Mouse (Mus musculus) limb, embryonic 12.5 days (tissue): ENCODE measurements around the gene Prame. TPM values are rescaled to one million over a fixed set of nuclear protein-coding genes. Genes with fewer than 3 reads are reported as not detected.
"Not testable (repeated sequence)": the region's sequence is repeated elsewhere in the genome, so short reads cannot be mapped to it uniquely, and the experiment has no call there.

Experiments used
- ATAC-seq: fragments of 200-750 bp; cut with Nextera tagmentation; 2 replicates; pipeline ENCODE4 v1.8.0; 2017; ENCODE audit warnings: low read depth, moderate TSS enrichment; ENCODE audit not compliant: insufficient number of reproducible peaks, insufficient read depth, low FRiP score, low TSS enrichment
- H3K27ac ChIP-seq: fragments of 300-500 bp; sonication (generic); 2 replicates; pipeline ENCODE4 v1.5.1; 2016; ENCODE audit warnings: mild to moderate bottlenecking, moderate library complexity
- H3K27me3 ChIP-seq: fragments of 300-500 bp; sonication (generic); 2 replicates; pipeline ENCODE4 v1.6.1; 2016; ENCODE audit warnings: mild to moderate bottlenecking, moderate library complexity
- H3K36me3 ChIP-seq: fragments of 300-500 bp; sonication (generic); 2 replicates; pipeline ENCODE4 v1.6.1; 2016; ENCODE audit warnings: mild to moderate bottlenecking, moderate library complexity
- H3K4me1 ChIP-seq: fragments of 300-500 bp; sonication (generic); replicated peaks from 2 replicates; pipeline ENCODE4 v1.6.1; 2016
- H3K4me2 ChIP-seq: fragments of 300-500 bp; sonication (generic); 2 replicates; pipeline ENCODE4 v1.6.1; 2016; ENCODE audit warnings: mild to moderate bottlenecking, moderate library complexity
- H3K4me3 ChIP-seq: fragments of 300-500 bp; sonication (generic); replicated peaks from 2 replicates; pipeline ENCODE4 v1.5.1; 2016; ENCODE audit warnings: mild to moderate bottlenecking
- H3K9ac ChIP-seq: fragments of 300-500 bp; sonication (generic); replicated peaks from 2 replicates; pipeline ENCODE4 v1.6.1; 2016; ENCODE audit warnings: mild to moderate bottlenecking, moderate library complexity
- H3K9me3 ChIP-seq: fragments of 300-500 bp; sonication (generic); 2 replicates; pipeline ENCODE4 v1.6.1; 2016; ENCODE audit warnings: mild to moderate bottlenecking, moderate library complexity
- WGBS: fragments of 180-500 bp; shearing (Covaris S2); methylation state at CpG from one replicate; pipeline ENCODE4 v1.1.7; 2016; 5-methylcytosine and 5-hydroxymethylcytosine counted together
- polyA plus RNA-seq: library from polyadenylated mRNA; unstranded; fragments of >200 nt; fragmentation: Nextera tagmentation; extraction: Ambion mirVana; gene quantifications from 2 replicates; pipeline ENCODE4 v1.2.1, GENCODE M21; 2016

Gene Prame
- polyA plus RNA-seq, result 0.15 and 0.26 TPM in 2 replicates

DNA sequence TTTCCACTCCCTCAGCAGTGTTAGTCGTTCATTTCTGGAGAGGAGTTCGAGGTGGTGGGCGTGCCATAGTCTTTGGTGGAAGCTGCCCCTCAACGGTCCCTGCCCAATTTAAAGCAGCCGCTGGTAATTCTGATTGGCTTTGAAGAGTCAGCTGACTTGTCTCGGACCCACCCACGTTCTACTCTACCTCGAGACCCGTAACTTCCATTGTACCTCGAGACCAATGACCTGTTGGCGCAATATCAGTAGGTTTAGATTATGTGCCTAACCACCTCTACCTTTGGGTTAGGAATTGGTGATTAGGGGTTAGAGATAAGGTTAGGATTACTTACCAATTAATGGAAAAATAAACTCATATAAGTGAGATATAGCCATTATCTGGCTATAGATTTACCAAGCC is at the start of gene Prame:
TSS of gene Prame (minus strand) at position 101 of the 400 bp plus-strand sequence.
- no peak for ATAC-seq
- Histone ChIP-seq H3K9me3 (no peaks in the 10 kb centered on the region), H3K36me3 (no peaks in the 10 kb centered on the region), H3K4me1 (no peaks in the 10 kb centered on the region), H3K27ac (no peak within 1 kb of the TSS), H3K9ac (no peak within 1 kb of the TSS), H3K4me3 (no peak within 1 kb of the TSS), H3K4me2 (no peak within 1 kb of the TSS), H3K27me3 (no peaks in the 10 kb centered on the region)
- 92% methylated on average over 11 of the region's 11 CpGs for WGBS

DNA sequence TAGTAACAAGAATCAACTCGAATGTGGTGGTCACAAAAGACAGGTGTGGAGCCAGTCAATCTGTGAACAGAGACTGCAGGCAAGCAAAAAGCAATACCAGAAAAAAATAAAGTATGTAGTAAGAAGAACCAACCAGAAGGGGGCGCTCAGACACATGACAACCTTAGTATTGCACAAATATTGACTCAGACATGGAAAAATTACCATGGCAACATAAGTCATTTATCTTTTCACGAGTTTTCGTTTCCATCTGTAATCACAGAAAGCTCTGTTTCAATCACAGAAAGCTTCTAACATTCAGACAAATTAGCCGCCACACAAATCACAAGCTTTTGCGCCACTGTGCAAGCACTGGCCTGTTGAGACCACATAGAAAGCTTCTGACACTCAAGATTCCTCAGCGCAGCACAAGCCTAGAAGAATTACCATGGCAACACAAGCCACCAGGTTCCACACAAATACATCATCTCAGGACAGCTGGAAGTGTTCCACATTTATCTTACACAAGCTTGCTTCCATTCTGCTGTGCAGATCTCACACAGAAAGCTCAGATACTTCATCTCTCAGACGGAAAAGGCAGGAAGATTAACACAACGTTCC is 24.8 kb upstream of the Prame start:
- whole genome bisulfite sequencing, result 45% methylated on average over 9 of the region's 9 CpGs
- Histone ChIP-seq H3K4me1 (no peaks in the 10 kb centered on the region), H3K36me3 (no peaks in the 10 kb centered on the region), H3K9me3 (no peaks in the 10 kb centered on the region), H3K4me2 (no peak overlapping the region), H3K9ac (no peak overlapping the region), H3K4me3 (no peak overlapping the region), H3K27me3 (no peaks in the 10 kb centered on the region), H3K27ac (no peak overlapping the region)
- ATAC-seq, result no peak

GRCm38 (mm10) chrX:135601298-135602029 is 26.0 kb downstream of the Prame start:
- H3K4me3 ChIP-seq, H3K27ac ChIP-seq, H3K36me3 ChIP-seq, H3K9me3 ChIP-seq, H3K4me2 ChIP-seq, ATAC-seq, H3K9ac ChIP-seq, H3K4me1 ChIP-seq, H3K27me3 ChIP-seq: not testable (repeated sequence)
- WGBS, result 67% methylated on average over 3 of the region's 3 CpGs

- Histone ChIP-seq H3K4me2 (no peak within 1 kb of the TSS), H3K27ac (no peak within 1 kb of the TSS), H3K27me3 (peaks cover 3% of the 10 kb centered on the region; the same call in 1 of the 2 replicates), H3K9ac (no peak within 1 kb of the TSS), H3K9me3 (peaks cover 8% of the 10 kb centered on the region; the same call in 1 of the 2 replicates), H3K4me3 (no peak within 1 kb of the TSS), H3K4me1 (no peaks in the 10 kb centered on the region), H3K36me3 (no peaks in the 10 kb centered on the region)
- ATAC-seq, result no peak
- WGBS, result 88% methylated on average over 2 of the region's 2 CpGs
Observed at GRCm38 (mm10) chrX:135598677-135599076, 28.8 kb downstream of the Prame start, which contains the start of gene Nxf7. TSS of gene Nxf7 (minus strand) at chrX:135598777.

- no peak for ATAC-seq
- Histone ChIP-seq H3K4me3 (no peak overlapping the region), H3K9ac (no peak overlapping the region), H3K36me3 (no peaks in the 10 kb centered on the region), H3K27me3 (peaks cover 3% of the 10 kb centered on the region; the same call in 1 of the 2 replicates), H3K9me3 (peaks cover 8% of the 10 kb centered on the region; the same call in 1 of the 2 replicates), H3K4me1 (no peaks in the 10 kb centered on the region), H3K27ac (no peak overlapping the region), H3K4me2 (no peak overlapping the region)
- 88% methylated on average over 13 of the region's 13 CpGs for WGBS
Observed at GRCm38 (mm10) chrX:135598096-135598495, 29.4 kb downstream of the Prame start.

DNA sequence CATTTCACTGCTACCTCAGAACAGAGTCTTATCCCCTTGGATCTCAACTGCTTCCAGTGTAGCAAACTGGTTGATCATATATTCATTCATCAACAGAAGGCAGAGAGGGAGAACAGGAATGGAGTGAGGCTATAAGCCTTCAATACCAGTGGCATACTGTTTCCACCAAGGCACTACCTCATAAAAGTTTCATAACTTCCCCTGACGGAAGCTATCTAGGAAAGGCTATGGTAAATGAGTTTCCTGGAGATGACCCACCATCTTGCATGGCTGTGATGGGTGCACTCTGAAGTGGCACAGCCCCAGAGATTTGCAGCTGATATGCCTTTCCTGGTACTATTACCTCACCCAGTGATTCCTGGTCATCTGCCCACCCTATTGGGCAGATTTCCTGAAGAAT is 51.1 kb downstream of the Prame start:
- H3K9ac ChIP-seq, result no peak overlapping the region
- H3K36me3 ChIP-seq, result no peaks in the 10 kb centered on the region
- H3K4me3 ChIP-seq, result no peak overlapping the region
- WGBS, result 74% methylated on average over 1 of the region's 1 CpGs
- H3K9me3 ChIP-seq, result no peaks in the 10 kb centered on the region
- H3K4me1 ChIP-seq, result no peaks in the 10 kb centered on the region
- no peak for ATAC-seq
- H3K4me2 ChIP-seq, result no peak overlapping the region
- peaks cover 10% of the 10 kb centered on the region for H3K27me3 ChIP-seq
- no peak overlapping the region for H3K27ac ChIP-seq

DNA sequence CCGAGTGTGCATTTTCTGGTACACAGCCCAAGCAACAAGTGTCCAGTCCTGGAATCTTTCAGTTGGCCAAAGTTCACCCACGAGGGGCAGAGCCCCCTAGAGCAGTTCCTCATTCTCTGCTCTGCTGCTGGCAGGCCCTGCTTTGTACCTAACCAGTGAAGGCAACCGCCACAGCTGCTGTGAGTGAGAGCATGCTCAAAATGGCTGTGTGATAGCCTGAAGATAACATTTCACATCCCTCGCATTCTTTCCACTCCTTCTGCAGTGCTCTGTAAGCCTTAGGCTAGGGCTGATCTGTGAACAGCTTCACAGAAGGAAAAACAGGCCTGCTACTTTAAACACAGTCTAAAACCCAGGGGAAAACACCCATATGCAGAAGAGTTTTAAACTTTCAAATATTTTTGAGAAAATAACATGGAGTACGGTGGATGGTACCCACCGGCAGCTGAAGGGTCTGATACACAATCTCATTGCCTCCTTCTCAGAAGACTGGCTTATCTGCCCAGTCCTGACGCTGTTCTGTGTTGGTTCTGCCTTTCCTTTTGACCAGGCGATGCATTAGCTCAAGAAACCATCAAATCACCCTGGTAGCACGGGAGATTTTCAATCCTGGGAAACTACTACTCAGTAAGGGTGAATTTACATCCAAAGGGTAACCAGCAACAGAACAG is 52.4 kb downstream of the Prame start:
- H3K4me1 ChIP-seq, H3K9me3 ChIP-seq, H3K4me3 ChIP-seq, H3K4me2 ChIP-seq, H3K36me3 ChIP-seq, ATAC-seq, H3K27ac ChIP-seq, H3K27me3 ChIP-seq, H3K9ac ChIP-seq: not testable (repeated sequence)
- 78% methylated on average over 9 of the region's 9 CpGs for WGBS

DNA sequence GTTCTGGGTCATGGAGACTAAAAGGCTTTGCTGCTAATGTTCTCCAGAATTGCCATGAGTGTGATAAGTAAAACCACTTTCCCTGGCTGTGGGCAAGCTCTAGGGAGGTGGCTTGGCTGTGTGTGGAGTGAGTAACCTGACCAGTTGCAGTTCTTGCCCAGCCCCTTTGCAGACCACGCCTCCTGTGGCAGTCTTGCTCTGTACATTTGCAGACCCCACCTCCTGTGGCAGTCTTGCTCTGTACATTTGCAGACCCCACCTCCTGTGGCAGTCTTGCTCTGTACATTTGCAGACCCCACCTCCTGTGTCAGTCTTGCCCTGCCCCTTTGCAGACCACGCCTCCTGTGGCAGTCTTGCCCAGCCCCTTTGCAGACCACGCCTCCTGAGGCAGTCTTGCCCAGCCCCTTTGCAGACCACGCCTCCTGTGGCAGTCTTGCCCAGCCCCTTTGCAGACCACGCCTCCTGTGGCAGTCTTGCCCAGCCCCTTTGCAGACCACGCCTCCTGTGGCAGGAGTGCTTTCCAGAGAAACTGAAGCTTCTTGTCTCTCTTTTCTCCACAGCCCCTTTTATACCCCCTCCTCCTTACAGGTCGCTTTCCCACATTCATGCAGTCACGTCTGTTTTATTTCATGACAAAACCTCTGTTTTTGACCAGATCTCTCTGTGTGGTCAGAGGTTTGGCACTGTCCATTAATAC is 53.1 kb downstream of the Prame start:
- not testable (repeated sequence) for H3K9ac ChIP-seq, H3K4me3 ChIP-seq, H3K4me1 ChIP-seq, H3K36me3 ChIP-seq, H3K9me3 ChIP-seq, H3K4me2 ChIP-seq, H3K27ac ChIP-seq, H3K27me3 ChIP-seq
- WGBS, result 23% methylated on average over 8 of the region's 8 CpGs
- peak; percentile 73; the same call in 1 of the 2 replicates for ATAC-seq

GRCm38 (mm10) chrX:135569467-135569866 is 58.0 kb downstream of the Prame start:
- not testable (repeated sequence) for H3K27ac ChIP-seq, H3K4me1 ChIP-seq, H3K9me3 ChIP-seq, H3K9ac ChIP-seq, ATAC-seq, H3K4me2 ChIP-seq, H3K4me3 ChIP-seq, H3K36me3 ChIP-seq, H3K27me3 ChIP-seq
- WGBS, result 21% methylated on average over 2 of the region's 2 CpGs

DNA sequence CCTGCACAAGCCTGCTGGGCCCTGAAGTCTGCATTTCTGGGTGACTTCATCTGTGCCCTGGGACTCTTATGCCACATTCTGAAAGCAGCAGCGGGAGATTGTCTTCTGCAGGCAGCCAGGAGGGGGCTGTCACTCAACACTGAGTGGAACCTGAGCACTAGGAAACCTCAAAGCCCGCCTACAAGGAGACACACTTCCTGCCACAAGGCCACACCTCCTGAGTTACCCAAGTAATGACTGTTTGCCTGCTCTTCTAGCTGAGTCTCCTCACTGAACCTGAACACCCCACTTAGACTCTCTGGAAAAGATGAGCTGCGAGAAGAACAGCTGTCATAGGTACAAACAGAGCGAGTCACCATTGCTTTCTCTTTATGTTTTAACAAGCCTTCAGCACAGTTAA is 62.6 kb downstream of the Prame start:
- not testable (repeated sequence) for H3K36me3 ChIP-seq, H3K4me1 ChIP-seq, H3K27ac ChIP-seq, H3K9ac ChIP-seq, ATAC-seq, H3K4me3 ChIP-seq, H3K9me3 ChIP-seq, H3K27me3 ChIP-seq, H3K4me2 ChIP-seq
- WGBS, result 60% methylated on average over 4 of the region's 4 CpGs
